Mouse (Mus musculus) myocyte (in vitro differentiated cells): Measurements from ENCODE around the gene Fmnl3.

Source experiments
- CEBPB ChIP-seq: IDR thresholded peaks from 2 replicates; pipeline ENCODE4 v1.6.1; 2011; ENCODE audit warnings: mild to moderate bottlenecking, moderate library complexity; ENCODE audit not compliant: poor library complexity, insufficient read depth, severe bottlenecking
- E2F4 ChIP-seq: IDR thresholded peaks from one replicate; pipeline ENCODE4 v1.6.1; 2011; ENCODE audit warnings: mild to moderate bottlenecking, control low read depth, moderate library complexity; ENCODE audit not compliant: insufficient read depth
- MAX ChIP-seq: IDR thresholded peaks from one replicate; pipeline ENCODE4 v1.6.1; 2011; ENCODE audit warnings: low read depth, mild to moderate bottlenecking, control low read depth
- MYOD1 ChIP-seq, 3 experiments: IDR thresholded peaks; one replicate each; pipeline ENCODE4 v1.6.1; 2011; ENCODE audit warnings: control low read depth in 2 of 3, low read depth in 2 of 3, mild to moderate bottlenecking in 2 of 3, moderate library complexity in 1 of 3; ENCODE audit not compliant: insufficient read length in 2 of 3, control insufficient read depth in 1 of 3
- MYOG ChIP-seq, 3 experiments: IDR thresholded peaks; one replicate each; pipeline ENCODE4 v1.6.1; 2011; ENCODE audit warnings: control low read depth in 2 of 3, low read depth in 2 of 3, mild to moderate bottlenecking in 2 of 3; ENCODE audit not compliant: insufficient read length in 2 of 3, control insufficient read depth in 1 of 3, insufficient read depth in 1 of 3
- POLR2A ChIP-seq: IDR thresholded peaks from one replicate; pipeline ENCODE4 v1.6.1; 2011; ENCODE audit warnings: low read depth, mild to moderate bottlenecking, control low read depth, moderate library complexity; ENCODE audit not compliant: insufficient read length
- POLR2AphosphoS2 ChIP-seq: IDR thresholded peaks from one replicate; pipeline ENCODE4 v1.6.1; 2011; ENCODE audit warnings: low read depth, control low read depth; ENCODE audit not compliant: insufficient read length
- REST ChIP-seq: IDR thresholded peaks from one replicate; pipeline ENCODE4 v1.6.1; 2011; ENCODE audit warnings: mild to moderate bottlenecking, control low read depth, moderate library complexity; ENCODE audit not compliant: insufficient read depth, insufficient read length
- TCF12 ChIP-seq: IDR thresholded peaks from one replicate; pipeline ENCODE4 v1.6.1; 2011; ENCODE audit warnings: mild to moderate bottlenecking, control low read depth; ENCODE audit not compliant: poor library complexity, insufficient read depth, severe bottlenecking
- TCF3 ChIP-seq: IDR thresholded peaks from one replicate; pipeline ENCODE4 v1.6.1; 2011; ENCODE audit warnings: low read depth, control low read depth; ENCODE audit not compliant: insufficient read length
- USF1 ChIP-seq: IDR thresholded peaks from one replicate; pipeline ENCODE4 v1.6.1; 2011; ENCODE audit warnings: low read depth, mild to moderate bottlenecking, control low read depth, moderate library complexity

DNA sequence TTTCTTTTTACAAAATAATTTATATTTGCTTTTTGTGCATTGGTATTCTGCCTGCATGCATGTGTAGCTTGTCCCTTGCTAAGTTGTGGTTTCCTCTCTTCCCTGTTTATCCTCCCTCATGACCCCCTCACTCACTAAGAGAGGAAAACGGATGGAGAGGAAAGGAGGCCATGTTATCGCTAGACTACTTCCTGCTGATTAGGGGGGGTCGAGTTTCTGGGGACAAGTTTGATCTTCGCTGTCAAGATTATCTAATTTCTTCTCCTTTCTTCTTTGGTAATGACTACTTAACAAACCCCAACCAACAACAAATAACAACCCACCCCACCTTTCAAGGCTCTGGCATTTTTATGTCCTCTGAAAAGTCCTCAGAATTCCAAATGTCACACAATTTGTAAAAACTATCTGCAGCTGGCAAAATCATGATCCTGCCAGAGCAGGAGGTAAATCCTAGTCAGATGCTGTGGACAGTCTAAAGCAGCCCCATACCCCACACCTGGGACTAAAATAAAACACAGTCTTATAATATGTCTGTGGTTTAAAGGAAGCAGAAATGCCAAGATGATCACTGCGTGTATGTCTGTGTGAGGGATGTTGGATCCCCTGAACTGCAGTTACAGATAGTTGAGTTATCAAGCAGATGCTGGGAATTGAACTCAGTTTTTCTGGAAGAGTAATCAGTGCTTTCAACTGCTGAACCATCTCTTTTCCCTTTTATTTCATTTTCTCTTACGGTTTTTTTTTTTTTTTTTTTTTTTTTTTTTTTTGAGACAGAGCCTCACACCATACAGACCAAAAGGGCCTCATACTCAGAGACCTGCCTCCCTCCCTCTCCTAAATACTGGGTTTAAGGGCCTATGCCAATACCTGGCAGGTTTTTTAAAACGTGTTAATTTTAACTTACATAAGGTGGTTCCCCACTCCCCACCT, 20.5 kb upstream of the Fmnl3 start:
- TF ChIP-seq E2F4 (no peak), POLR2A (no peak), POLR2AphosphoS2 (no peak), MYOD1 (IDR thresholded peaks at IDR 0.05; ENCODE audit: control insufficient read depth in 1 of 3, insufficient read length in 2 of 3, low read depth in 2 of 3) (no peak), MAX (no peak), TCF12 (no peak), MYOG (IDR thresholded peaks at IDR 0.05; ENCODE audit: control insufficient read depth in 1 of 3, insufficient read depth in 1 of 3, insufficient read length in 2 of 3, low read depth in 2 of 3) (no peak), REST (no peak), USF1 (no peak), TCF3 (no peak), CEBPB (no peak)
